Mouse (Mus musculus) spleen, embryonic (tissue): ENCODE results near the gene Abcd1.
"Not testable (repeated sequence)": the region's sequence is repeated elsewhere in the genome, so short reads cannot be mapped to it uniquely, and the experiment has no call there.

ENCODE experiments used
- CTCF ChIA-PET: fragments of 350-600 bp; sonication (Branson Sonifier 250); formaldehyde crosslinking; loops from one replicate; lab custom pipeline; 2022; lab: Charles Lee

Gene Abcd1

DNA sequence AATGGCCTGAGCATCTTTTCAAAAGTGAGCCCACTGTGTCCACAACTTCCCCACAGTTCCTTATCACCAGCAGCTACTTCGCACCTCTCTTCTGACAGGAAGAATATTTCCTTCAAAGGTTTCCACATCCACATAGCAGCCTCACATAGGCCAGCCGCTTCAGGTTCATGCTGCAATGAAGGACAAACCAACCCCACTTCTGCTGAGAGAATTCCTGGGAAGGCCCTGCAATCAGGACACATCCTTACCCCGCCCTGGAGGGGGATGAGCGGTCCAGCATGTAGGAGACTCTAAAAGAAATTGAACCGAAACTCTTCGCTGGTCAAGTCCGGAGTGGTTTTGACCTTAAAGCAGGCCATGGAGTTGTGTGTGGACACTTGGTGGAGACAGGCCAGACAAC, 23.4 kb downstream of the Abcd1 start:
- CTCF ChIA-PET, result not testable (repeated sequence)

DNA sequence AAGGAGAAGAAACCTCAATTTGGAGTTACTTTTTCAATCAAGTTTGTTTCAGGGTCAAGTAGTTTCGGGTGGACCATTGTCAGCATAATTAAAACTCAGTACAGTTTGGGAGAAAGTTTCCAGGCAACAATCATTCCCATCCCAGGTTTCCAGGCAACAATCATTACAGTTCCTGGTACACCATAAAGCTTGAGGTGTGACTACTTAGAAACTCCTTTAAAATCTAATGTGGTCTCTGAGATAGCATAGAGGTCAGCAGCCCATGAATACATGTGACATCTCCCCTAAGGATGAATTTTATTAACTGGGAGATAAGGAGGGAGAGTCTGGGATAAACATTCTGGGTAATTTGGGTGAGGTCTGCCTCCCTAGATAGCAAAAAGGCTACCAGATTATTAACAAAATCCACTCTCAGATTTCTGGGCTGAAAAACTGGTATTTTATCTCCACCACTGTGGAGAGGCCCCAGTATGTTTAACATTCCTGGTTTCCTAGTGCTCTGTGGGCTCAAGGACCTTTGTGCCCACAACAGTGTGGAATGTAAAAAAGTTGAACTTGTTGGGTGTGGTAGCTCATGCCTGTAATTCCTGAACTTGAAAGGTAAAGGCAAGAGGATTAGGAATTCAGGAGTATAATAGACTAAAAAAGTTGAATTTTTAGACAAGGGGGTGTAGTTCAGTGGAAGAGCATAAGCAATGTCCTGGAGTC, 28.5 kb downstream of the Abcd1 start:
- CTCF ChIA-PET, result interaction anchor here (0.7 kb wide), 1 partner anchor 585 kb away, joined by 3 read pairs; no protein-coding TSS in a partner anchor

DNA sequence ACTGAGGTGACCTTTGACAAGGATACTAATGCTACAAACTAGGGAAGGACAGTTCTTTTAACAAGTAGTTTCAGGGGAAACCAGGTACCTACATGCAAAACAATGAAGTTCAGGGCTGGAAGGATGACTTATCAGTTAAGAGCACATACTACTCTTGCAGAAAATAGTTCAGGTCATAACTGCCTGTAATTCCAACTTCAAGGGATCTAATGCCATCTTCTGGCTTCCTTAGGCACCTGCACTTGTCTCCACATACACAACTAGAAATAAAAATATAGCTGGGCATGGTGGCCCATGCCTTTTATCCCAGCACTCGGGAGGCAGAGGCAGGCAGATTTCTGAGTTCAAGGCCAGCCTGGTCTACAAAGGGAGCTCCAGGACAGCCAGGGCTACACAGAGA, 32.6 kb downstream of the Abcd1 start:
- CTCF ChIA-PET, result no interaction called here

DNA sequence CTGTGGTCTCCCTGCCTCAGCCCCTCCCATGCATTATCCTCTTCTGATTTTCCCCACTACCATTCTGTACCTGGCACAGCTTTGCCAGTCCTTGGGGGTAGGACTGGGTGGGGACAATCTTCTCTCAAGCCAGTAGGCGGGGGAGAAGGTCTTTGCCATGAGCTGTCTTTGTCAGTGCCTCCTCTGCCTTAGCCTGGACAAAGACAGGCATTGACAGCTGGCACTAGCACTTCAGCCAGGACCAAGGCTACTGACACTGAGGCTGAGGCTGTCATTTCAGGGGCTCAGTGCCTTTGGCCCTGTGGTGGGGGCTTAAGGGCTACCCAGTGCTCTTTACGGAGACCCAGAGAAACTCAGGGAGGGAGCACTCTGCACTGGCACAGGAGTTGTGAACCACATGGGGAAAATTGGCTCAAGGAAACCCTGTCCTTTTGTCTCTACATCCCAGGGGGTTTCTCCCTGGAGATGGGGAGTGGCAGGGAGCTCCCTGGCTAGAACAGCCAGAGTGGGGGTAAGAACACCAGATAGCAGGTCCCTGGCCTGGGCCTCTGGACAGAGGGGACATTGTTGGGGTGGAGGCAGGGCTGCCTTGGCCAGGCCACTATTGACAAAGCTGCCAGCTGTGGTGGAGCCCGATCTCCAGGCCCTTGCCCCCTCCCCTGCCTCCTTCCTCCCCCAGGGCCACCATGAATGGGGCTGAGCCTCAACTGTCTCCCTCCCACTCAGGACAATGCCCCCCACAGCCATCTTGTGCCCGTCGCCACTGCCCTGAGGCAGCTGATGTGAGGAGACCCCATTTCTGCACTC, 40.1 kb downstream of the Abcd1 start, which contains the start of gene Plxnb3:
Plxnb3 (plus strand) TSS at position 757 of the 807 bp plus-strand sequence.
- CTCF ChIA-PET, result no interaction called here

DNA sequence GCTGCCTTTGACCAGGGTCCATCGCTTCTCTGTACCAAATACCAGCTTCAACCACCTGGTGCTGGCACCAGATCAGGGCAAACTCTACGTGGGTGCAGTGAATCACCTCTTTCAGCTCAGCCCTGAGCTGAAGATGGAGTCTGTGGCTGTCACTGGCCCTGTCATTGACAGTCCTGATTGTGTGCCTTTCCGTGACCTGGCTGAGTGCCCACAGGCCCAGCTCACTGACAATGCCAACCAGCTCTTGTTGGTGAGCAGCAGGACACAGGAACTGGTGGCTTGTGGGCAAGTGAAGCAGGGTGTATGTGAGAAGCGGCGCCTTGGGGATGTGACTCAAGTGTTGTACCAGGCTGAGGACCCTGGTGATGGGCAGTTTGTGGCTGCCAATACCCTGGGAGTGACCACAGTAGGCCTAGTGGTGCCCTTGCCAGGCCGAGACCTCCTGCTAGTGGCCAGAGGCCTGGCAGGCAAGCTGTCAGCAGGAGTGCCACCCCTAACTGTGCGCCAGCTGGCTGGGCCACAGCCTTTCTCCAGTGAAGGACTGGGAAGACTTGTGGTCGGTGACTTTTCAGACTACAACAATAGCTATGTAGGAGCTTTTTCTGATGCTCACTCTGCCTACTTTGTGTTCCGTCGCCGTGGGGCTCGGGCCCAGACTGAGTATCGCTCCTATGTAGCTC, 42.4 kb downstream of the Abcd1 start:
- CTCF ChIA-PET, result no interaction called here

DNA sequence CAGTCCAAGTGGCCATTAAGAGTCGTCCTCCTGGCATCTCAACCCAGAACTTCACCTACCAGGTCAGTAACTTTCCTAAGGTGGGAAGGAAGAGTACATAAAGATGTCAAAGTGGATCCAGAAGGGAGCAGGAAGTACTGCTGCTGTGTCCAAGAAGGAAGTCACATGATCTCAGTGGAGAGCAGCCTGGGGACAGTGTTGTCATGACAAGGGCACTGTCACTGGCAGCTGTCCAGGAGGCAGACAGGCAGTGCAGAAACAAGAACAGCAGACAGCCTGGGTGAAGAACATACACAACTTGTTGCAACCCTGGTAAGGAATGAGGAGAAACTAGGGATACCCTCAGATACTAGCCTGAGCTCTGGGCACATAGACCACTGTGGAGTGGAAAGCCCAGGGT, 48.9 kb downstream of the Abcd1 start:
- CTCF ChIA-PET, result no interaction called here

DNA sequence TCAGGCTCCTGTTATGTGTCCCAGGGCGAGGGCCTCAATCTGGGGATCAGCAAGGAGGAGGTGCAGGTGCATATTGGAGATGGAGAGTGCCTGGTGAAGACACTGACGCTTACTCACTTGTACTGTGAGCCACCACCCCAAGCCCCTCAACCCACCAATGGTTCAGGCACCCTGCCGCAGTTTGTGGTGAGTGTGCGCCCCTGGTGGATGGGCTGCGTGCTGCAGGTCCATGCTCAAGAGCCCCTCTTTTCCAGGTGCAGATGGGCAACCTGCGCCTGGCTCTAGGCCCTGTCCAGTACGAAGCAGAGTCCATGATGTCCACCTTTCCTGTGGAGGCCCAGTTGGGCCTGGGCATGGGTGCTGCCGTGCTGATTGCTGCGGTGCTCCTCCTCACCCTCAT, 50.9 kb downstream of the Abcd1 start:
- CTCF ChIA-PET, result interaction anchor here (0.6 kb wide), 1 partner anchor 294 kb away, joined by 4 read pairs; no protein-coding TSS in a partner anchor

DNA sequence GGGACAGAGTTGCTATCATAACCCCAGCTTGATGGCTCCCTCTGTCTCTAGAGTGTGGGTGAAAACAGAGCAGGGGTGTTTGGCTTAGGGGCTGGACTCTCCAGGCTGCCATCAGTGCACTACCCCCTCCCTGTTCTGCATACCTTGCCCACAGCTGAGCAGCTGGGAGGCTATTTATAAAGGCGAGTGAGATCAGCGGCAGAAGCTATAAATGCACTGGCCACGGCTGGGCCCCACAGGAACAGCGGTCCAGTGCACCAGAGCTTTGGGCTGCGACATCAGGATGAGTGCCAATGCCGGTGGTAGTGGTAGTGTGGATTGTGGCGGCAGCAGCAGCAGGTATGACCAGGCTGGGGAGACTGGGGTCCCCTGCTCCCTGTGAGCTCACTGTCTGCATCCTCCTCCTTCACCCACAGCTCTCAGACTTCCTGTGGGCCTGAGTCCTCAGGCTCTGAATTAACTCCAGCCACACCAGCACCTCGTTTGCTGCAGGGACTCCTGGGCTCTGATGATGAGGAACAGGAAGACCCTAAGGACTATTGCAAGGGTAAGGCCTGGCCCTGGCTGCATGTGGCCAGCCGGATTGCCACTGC, 57.9 kb downstream of the Abcd1 start, which contains the start of gene Srpk3:
Srpk3 (plus strand) TSS at position 238 of the 593 bp plus-strand sequence.
- CTCF ChIA-PET, result no interaction called here

DNA sequence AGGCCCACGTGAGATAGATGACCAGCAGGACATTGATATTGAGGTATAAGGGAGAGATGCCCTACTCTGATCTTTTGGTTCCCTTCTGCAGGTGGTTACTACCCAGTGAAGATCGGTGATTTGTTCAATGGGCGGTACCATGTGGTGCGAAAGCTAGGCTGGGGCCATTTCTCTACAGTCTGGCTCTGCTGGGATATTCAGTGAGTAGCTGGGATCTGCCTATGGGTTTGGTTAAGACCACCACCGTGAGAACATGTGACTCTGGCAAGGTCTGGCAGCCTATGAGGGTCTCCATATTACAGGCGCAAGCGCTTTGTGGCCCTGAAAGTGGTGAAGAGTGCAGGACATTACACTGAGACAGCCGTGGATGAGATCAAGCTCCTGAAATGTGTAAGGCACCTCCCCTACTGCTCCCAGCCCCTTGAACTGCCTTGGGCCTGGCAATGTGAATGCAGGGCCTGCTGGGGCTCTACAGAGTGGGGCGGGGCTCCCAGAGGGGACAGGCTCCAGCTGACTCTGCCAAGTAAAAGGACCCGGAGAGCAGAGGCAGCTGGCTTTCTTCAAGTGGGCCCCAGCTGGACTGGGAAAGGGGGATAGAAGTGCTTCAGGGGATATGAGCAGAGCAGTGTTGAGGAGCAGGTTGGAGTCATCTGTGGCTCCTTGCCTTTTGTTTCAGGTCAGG, 58.5 kb downstream of the Abcd1 start:
- CTCF ChIA-PET, result no interaction called here

DNA sequence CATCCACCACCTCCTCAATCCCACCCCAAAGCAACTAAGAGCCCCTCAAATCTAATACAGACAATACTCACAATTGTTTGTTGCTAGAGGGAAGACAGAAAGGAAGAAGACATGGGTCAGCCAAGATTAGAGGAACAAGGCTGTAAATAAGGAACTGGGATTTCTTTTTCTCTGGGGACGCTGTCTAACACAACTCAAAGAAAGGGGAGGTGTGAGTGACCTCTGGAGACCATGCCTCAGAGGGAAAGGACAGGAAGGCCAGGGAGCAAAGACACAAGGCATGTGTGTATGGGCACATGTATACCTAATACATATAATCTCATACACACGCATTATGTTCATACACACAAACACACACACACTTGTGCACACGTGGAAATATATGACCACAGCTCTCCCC, 65.8 kb downstream of the Abcd1 start:
- CTCF ChIA-PET, result no interaction called here

DNA sequence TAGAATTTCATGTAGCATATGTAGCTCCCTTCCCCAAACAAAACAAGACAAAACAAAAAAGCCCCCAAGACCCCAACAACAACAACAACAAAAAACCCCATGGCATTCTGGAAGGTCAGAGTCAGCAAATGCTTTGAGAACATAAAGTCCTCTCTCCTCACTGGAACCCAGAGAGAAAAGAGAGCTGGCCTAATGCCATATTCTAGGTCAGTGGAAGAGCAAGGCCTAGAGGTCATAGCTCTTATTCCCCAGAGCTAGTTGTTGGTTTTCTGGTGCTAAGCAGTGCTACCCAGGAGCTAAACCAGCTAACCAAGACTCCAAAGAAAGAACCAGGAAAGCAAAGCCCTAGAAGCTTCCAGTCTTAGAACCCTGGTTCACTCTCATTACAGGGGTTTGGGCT, 69.3 kb downstream of the Abcd1 start:
- CTCF ChIA-PET, result interaction anchor here (0.6 kb wide), 1 partner anchor 145 kb away, joined by 3 read pairs; no protein-coding TSS in a partner anchor

DNA sequence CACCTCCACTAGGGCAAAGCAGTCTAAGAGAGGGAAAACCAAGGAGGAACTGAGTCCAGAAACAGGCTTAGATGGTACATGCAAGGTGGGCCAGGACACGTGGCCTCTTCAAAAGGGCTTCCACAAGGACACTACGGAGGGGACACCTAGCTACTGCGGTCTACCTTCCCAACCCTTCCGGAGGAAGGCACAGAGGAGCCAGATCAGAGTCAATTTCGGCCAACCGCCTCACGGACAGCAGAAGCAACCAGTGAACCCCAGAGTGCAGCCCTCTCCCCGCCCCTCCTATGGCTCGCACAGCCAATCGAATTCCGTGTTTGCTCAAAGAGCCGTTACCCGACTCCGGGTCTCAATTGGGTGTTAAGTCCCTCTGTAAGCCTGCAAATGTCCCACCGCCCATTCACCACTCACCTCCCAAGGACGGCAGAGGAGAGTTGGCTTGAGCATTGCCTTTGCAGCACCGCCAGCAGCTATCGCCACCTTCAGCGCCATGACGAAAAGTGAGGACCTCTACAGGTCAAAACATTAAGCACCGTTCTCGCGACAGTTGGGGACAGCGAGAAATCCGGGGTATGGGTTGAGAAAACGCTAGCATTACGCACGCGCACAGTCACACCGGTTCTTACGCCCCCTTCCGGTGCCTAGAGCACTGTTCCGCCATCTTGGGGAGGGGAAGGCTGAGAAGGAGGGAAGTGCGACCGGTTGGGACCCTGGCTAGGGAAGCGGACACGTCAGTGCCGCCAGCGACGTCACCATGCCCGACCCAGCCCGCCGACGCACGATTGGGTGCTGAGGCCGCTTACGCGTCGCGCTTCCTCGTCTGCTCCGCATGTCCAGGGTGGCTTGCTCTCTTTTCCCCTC, 70.2 kb downstream of the Abcd1 start, which contains the start of the genes Idh3g and Ssr4:
Idh3g (minus strand) TSS at position 534 of the 861 bp plus-strand sequence.
Ssr4 (plus strand) TSS at position 665 of the 861 bp plus-strand sequence.
- CTCF ChIA-PET, result interaction anchor here (0.5 kb wide), 1 partner anchor 256 kb away, joined by 5 read pairs; no protein-coding TSS in a partner anchor

DNA sequence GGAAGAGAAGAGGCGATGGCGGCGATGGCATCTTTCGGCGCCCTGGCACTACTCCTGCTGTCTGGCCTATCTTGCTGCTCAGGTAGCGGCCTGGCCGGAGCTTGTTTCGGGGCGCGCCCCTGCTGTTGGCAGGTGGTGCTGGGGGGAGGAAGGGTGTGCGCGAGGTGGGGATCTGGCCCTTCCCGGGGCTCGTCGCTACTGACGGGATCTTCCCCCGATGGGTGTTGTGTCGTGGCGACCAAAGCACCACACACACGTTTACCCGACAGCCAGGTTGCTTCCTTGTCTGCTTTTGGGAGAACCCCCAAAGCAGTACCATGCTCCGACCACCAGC, 70.8 kb downstream of the Abcd1 start:
- CTCF ChIA-PET, result interaction anchor here (0.6 kb wide), 1 partner anchor 128 kb away, joined by 7 read pairs; no protein-coding TSS in a partner anchor
